Mouse (Mus musculus): ENCODE measurements around the gene Cpm. TPM values are rescaled to one million over a fixed set of nuclear protein-coding genes. Genes with fewer than 3 reads are reported as not detected.
"Not testable (repeated sequence)": the region's sequence is repeated elsewhere in the genome, so short reads cannot be mapped to it uniquely, and the experiment has no call there.

Cpm gene
- polyA plus RNA-seq, 1 experiment from 2014 or later, result 4.2 TPM

- not testable (repeated sequence) for ATAC-seq (ENCODE audit: low read depth); H3K9ac ChIP-seq (replicated peaks; ENCODE audit: low read depth, low read length); H3K4me1 ChIP-seq (ENCODE audit: control insufficient read depth, insufficient read depth, low read length); H3K27me3 ChIP-seq (ENCODE audit: control insufficient read depth, insufficient read depth, low read length); H3K4me3 ChIP-seq (ENCODE audit: low read depth, low read length); H3K36me3 ChIP-seq (ENCODE audit: control insufficient read depth, insufficient read depth, low read length); H3K27ac ChIP-seq (ENCODE audit: low read depth, low read length); H3K4me2 ChIP-seq (ENCODE audit: low read depth, low read length); H3K9me3 ChIP-seq (ENCODE audit: control insufficient read depth, low read length)
- 92% methylated on average over 4 of the region's 4 CpGs for WGBS
These were observed 12.5 kb upstream of the Cpm start for GRCm38 (mm10) chr10:117616765-117617164.

GRCm38 (mm10) chr10:117617568-117618345 lies 11.5 kb upstream of the Cpm start:
- no peaks in the 10 kb centered on the region for H3K27me3 ChIP-seq (ENCODE audit: control insufficient read depth, insufficient read depth, low read length)
- H3K27ac ChIP-seq (ENCODE audit: low read depth, low read length), result no peak overlapping the region
- ATAC-seq (ENCODE audit: low read depth), result no peak
- no peaks in the 10 kb centered on the region for H3K4me1 ChIP-seq (ENCODE audit: control insufficient read depth, insufficient read depth, low read length)
- no peaks in the 10 kb centered on the region for H3K9me3 ChIP-seq (ENCODE audit: control insufficient read depth, low read length)
- no peaks in the 10 kb centered on the region for H3K36me3 ChIP-seq (ENCODE audit: control insufficient read depth, insufficient read depth, low read length)
- no peak overlapping the region for H3K9ac ChIP-seq (replicated peaks; ENCODE audit: low read depth, low read length)
- no peak overlapping the region for H3K4me2 ChIP-seq (ENCODE audit: low read depth, low read length)
- 90% methylated on average over 3 of the region's 3 CpGs for WGBS
- no peak overlapping the region for H3K4me3 ChIP-seq (ENCODE audit: low read depth, low read length)

- 91% methylated on average over 27 of the region's 27 CpGs for WGBS
- H3K9ac ChIP-seq (replicated peaks; ENCODE audit: low read depth, low read length), result no peak overlapping the region
- no peak for ATAC-seq (ENCODE audit: low read depth)
- H3K9me3 ChIP-seq (ENCODE audit: control insufficient read depth, low read length), result no peaks in the 10 kb centered on the region
- no peak overlapping the region for H3K4me3 ChIP-seq (ENCODE audit: low read depth, low read length)
- H3K4me2 ChIP-seq (ENCODE audit: low read depth, low read length), result no peak overlapping the region
- H3K4me1 ChIP-seq (ENCODE audit: control insufficient read depth, insufficient read depth, low read length), result no peaks in the 10 kb centered on the region
- H3K27me3 ChIP-seq (ENCODE audit: control insufficient read depth, insufficient read depth, low read length), result no peaks in the 10 kb centered on the region
- no peaks in the 10 kb centered on the region for H3K36me3 ChIP-seq (ENCODE audit: control insufficient read depth, insufficient read depth, low read length)
- H3K27ac ChIP-seq (ENCODE audit: low read depth, low read length), result no peak overlapping the region
These were observed 10.0 kb upstream of the Cpm start for GRCm38 (mm10) chr10:117619041-117619861.

- no peaks in the 10 kb centered on the region for H3K27me3 ChIP-seq (ENCODE audit: control insufficient read depth, insufficient read depth, low read length)
- no peak overlapping the region for H3K9ac ChIP-seq (replicated peaks; ENCODE audit: low read depth, low read length)
- H3K4me3 ChIP-seq (ENCODE audit: low read depth, low read length), result no peak overlapping the region
- WGBS, result 94% methylated on average over 2 of the region's 2 CpGs
- H3K4me1 ChIP-seq (ENCODE audit: control insufficient read depth, insufficient read depth, low read length), result no peaks in the 10 kb centered on the region
- H3K27ac ChIP-seq (ENCODE audit: low read depth, low read length), result no peak overlapping the region
- H3K9me3 ChIP-seq (ENCODE audit: control insufficient read depth, low read length), result no peaks in the 10 kb centered on the region
- no peak for ATAC-seq (ENCODE audit: low read depth)
- no peaks in the 10 kb centered on the region for H3K36me3 ChIP-seq (ENCODE audit: control insufficient read depth, insufficient read depth, low read length)
- H3K4me2 ChIP-seq (ENCODE audit: low read depth, low read length), result no peak overlapping the region
These were observed 9.5 kb upstream of the Cpm start for GRCm38 (mm10) chr10:117619862-117620179.

- Histone ChIP-seq H3K27ac (ENCODE audit: low read depth, low read length) (no peak overlapping the region), H3K9me3 (ENCODE audit: control insufficient read depth, low read length) (no peaks in the 10 kb centered on the region), H3K4me2 (ENCODE audit: low read depth, low read length) (no peak overlapping the region), H3K27me3 (ENCODE audit: control insufficient read depth, insufficient read depth, low read length) (no peaks in the 10 kb centered on the region), H3K4me1 (ENCODE audit: control insufficient read depth, insufficient read depth, low read length) (no peaks in the 10 kb centered on the region), H3K4me3 (ENCODE audit: low read depth, low read length) (no peak overlapping the region), H3K9ac (replicated peaks; ENCODE audit: low read depth, low read length) (no peak overlapping the region), H3K36me3 (ENCODE audit: control insufficient read depth, insufficient read depth, low read length) (no peaks in the 10 kb centered on the region)
- 92% methylated on average over 4 of the region's 4 CpGs for WGBS
- ATAC-seq (ENCODE audit: low read depth), result no peak
These were observed 8.8 kb upstream of the Cpm start for GRCm38 (mm10) chr10:117620530-117620929.

- H3K9me3 ChIP-seq (ENCODE audit: control insufficient read depth, low read length), result no peaks in the 10 kb centered on the region
- no peak overlapping the region for H3K27ac ChIP-seq (ENCODE audit: low read depth, low read length)
- no peak overlapping the region for H3K9ac ChIP-seq (replicated peaks; ENCODE audit: low read depth, low read length)
- H3K4me1 ChIP-seq (ENCODE audit: control insufficient read depth, insufficient read depth, low read length), result no peaks in the 10 kb centered on the region
- no peak overlapping the region for H3K4me2 ChIP-seq (ENCODE audit: low read depth, low read length)
- ATAC-seq (ENCODE audit: low read depth), result no peak
- H3K36me3 ChIP-seq (ENCODE audit: control insufficient read depth, insufficient read depth, low read length), result no peaks in the 10 kb centered on the region
- no peaks in the 10 kb centered on the region for H3K27me3 ChIP-seq (ENCODE audit: control insufficient read depth, insufficient read depth, low read length)
- no peak overlapping the region for H3K4me3 ChIP-seq (ENCODE audit: low read depth, low read length)
- 88% methylated on average over 3 of the region's 3 CpGs for WGBS
These were observed 8.3 kb upstream of the Cpm start for GRCm38 (mm10) chr10:117620934-117621501.

- Histone ChIP-seq H3K27ac (ENCODE audit: low read depth, low read length) (no peak overlapping the region), H3K9ac (replicated peaks; ENCODE audit: low read depth, low read length) (no peak overlapping the region), H3K36me3 (ENCODE audit: control insufficient read depth, insufficient read depth, low read length) (no peaks in the 10 kb centered on the region), H3K27me3 (ENCODE audit: control insufficient read depth, insufficient read depth, low read length) (no peaks in the 10 kb centered on the region), H3K4me2 (ENCODE audit: low read depth, low read length) (no peak overlapping the region), H3K4me1 (ENCODE audit: control insufficient read depth, insufficient read depth, low read length) (no peaks in the 10 kb centered on the region), H3K9me3 (ENCODE audit: control insufficient read depth, low read length) (no peaks in the 10 kb centered on the region), H3K4me3 (ENCODE audit: low read depth, low read length) (no peak overlapping the region)
- no peak for ATAC-seq (ENCODE audit: low read depth)
- WGBS, result 94% methylated on average over 12 of the region's 12 CpGs
These were observed 7.4 kb upstream of the Cpm start for GRCm38 (mm10) chr10:117621616-117622533.

GRCm38 (mm10) chr10:117623358-117623757 lies 5.9 kb upstream of the Cpm start:
- H3K4me1 ChIP-seq (ENCODE audit: control insufficient read depth, insufficient read depth, low read length), result no peaks in the 10 kb centered on the region
- no peaks in the 10 kb centered on the region for H3K27me3 ChIP-seq (ENCODE audit: control insufficient read depth, insufficient read depth, low read length)
- no peak for ATAC-seq (ENCODE audit: low read depth)
- H3K36me3 ChIP-seq (ENCODE audit: control insufficient read depth, insufficient read depth, low read length), result no peaks in the 10 kb centered on the region
- H3K9ac ChIP-seq (replicated peaks; ENCODE audit: low read depth, low read length), result no peak overlapping the region
- no peak overlapping the region for H3K4me2 ChIP-seq (ENCODE audit: low read depth, low read length)
- H3K27ac ChIP-seq (ENCODE audit: low read depth, low read length), result no peak overlapping the region
- H3K9me3 ChIP-seq (ENCODE audit: control insufficient read depth, low read length), result no peaks in the 10 kb centered on the region
- H3K4me3 ChIP-seq (ENCODE audit: low read depth, low read length), result no peak overlapping the region
